8 mouse cellular contexts compared by ENCODE assay signal in the genomic region with DNA sequence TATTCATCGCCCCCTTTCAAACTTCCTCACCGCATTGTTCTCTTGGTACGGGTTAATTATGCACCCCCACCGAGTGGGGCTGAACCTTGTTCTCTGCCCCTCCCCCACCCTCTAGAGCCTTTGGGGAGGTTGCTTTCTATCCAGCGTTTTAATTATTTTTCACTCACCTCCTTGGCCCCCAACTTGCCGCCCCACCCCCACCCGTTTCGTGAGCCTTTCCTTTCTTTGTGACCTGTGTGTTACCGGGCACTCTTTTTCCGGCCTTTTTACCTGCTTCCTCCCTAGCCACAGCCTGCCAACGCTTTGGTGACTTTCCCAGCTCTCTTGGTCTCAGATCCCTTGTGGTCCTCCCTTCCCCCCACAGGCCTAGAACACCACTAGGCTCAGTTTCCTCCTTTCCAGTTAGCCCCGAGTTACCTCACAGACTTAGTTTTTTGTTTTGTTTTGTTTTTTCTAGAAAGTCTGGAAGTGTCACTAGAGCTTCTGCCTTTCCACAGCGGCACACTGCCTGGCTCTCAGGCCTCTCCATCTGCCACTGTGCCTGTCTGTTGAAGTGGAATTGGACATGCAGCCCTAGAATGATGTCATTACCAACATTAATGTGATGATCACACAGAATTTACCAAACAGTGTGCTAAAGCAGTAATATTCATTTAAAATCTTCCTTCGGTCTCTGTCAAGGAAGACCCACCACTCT. TPM values are rescaled to one million over a fixed set of nuclear protein-coding genes. Genes with fewer than 3 reads are reported as not detected.
DNase-seq lines count a peak whose midpoint lies in the region; ATAC-seq and TF ChIP-seq lines count a peak whose summit lies in the region.

No protein-coding gene starts in this region.

- H3K4me3 ChIP-seq in gastrocnemius, adult 2 months: peak overlapping the region; percentile 88
- peak overlapping the region; percentile 79 for H3K4me3 ChIP-seq in forebrain, embryonic 11.5 days (ENCODE audit: low read depth, low read length)
- H3K4me3 ChIP-seq in midbrain, embryonic 13.5 days (replicated peaks): peak overlapping the region; percentile 76

- WGBS in forebrain, embryonic 11.5 days: 5% methylated on average over 14 of the region's 14 CpGs
- WGBS in midbrain, embryonic 13.5 days: 5% methylated on average over 14 of the region's 14 CpGs

- peak overlapping the region; percentile 91 for H3K9ac ChIP-seq in forebrain, embryonic 11.5 days (ENCODE audit: low read length)
- peak overlapping the region; percentile 82; the same call in 1 of the 2 replicates for H3K9ac ChIP-seq in midbrain, embryonic 13.5 days (replicated peaks)

- peak; percentile 19 for ATAC-seq in forebrain, embryonic 11.5 days (replicated peaks; ENCODE audit: low FRiP score)
- ATAC-seq in midbrain, embryonic 13.5 days: no peak

- no peaks in the 10 kb centered on the region for H3K9me3 ChIP-seq in forebrain, embryonic 11.5 days (ENCODE audit: control insufficient read depth, low read length)
- H3K9me3 ChIP-seq in midbrain, embryonic 13.5 days: no peaks in the 10 kb centered on the region

- peaks cover 3% of the 10 kb centered on the region; the same call in 1 of the 2 replicates for H3K36me3 ChIP-seq in forebrain, embryonic 11.5 days (ENCODE audit: control insufficient read depth, insufficient read depth, low read length)
- H3K36me3 ChIP-seq in midbrain, embryonic 13.5 days: no peaks in the 10 kb centered on the region

- DNase-seq in gastrocnemius, adult 2 months: no peak
- DNase-seq in gastrocnemius, postnatal 10 days: no peak
- DNase-seq in forebrain, embryonic 11.5 days (ENCODE audit: low spot score): peak; percentile 84
- DNase-seq in kidney, adult 9 months: peak; percentile 74
- no peak for DNase-seq in right cerebral cortex, postnatal 36 days (ENCODE audit: low spot score in 2 of 2)
- DNase-seq in layer of hippocampus, postnatal 36 days: no peak
- DNase-seq in ovary, postnatal 10 days (ENCODE audit: low spot score): no peak

- H3K27ac ChIP-seq in gastrocnemius, adult 2 months: peak overlapping the region; percentile 84
- H3K27ac ChIP-seq in forebrain, embryonic 11.5 days (ENCODE audit: low read depth, low read length): peak overlapping the region; percentile 92
- peak overlapping the region; percentile 79; the same call in 1 of the 2 replicates for H3K27ac ChIP-seq in midbrain, embryonic 13.5 days

- H3K4me2 ChIP-seq in forebrain, embryonic 11.5 days (ENCODE audit: low read depth, low read length, severe bottlenecking): peak overlapping the region; percentile 81
- H3K4me2 ChIP-seq in midbrain, embryonic 13.5 days (replicated peaks): peak overlapping the region; percentile 90

- intact Hi-C loops in gastrocnemius, adult 2 months (cut with DNase I): loop anchor here (2.0 to 5.0 kb wide), 2 partner anchors 46 to 105 kb away; no protein-coding TSS in a partner anchor

- H3K27me3 ChIP-seq in forebrain, embryonic 11.5 days (ENCODE audit: control insufficient read depth, insufficient read depth, low read length): no peaks in the 10 kb centered on the region
- H3K27me3 ChIP-seq in midbrain, embryonic 13.5 days: no peaks in the 10 kb centered on the region

- H3K4me1 ChIP-seq in forebrain, embryonic 11.5 days (replicated peaks; ENCODE audit: control insufficient read depth, insufficient read depth, low read length): peaks cover 24% of the 10 kb centered on the region
- H3K4me1 ChIP-seq in midbrain, embryonic 13.5 days (replicated peaks): peaks cover 63% of the 10 kb centered on the region

- TF ChIP-seq CTCF in gastrocnemius, adult 2 months (IDR thresholded peaks at IDR 0.05): no peak

RNA-seq across cellular contexts. Expression of a gene that starts 2.3 kb away (rescaled TPM):
- 1 to 10 TPM; 3.8 to 4.3 TPM for total RNA-seq in gastrocnemius, adult 2 months (2021)
- total RNA-seq in gastrocnemius, postnatal 10 days (2021): 10 to 100 TPM in 1 of 2 experiments, 1 to 10 TPM in 1; 9.9 to 19.5 TPM
- polyA plus RNA-seq in forebrain, embryonic 11.5 days (2014; fragmentation: Nextera tagmentation; extraction: Ambion mirVana): 136 and 137 TPM in 2 replicates
- polyA plus RNA-seq in midbrain, embryonic 13.5 days (2015; fragmentation: Nextera tagmentation; extraction: Ambion mirVana): 41.3 and 47.4 TPM in 2 replicates
- 10 to 100 TPM; 25.6 to 31.8 TPM for total RNA-seq in layer of hippocampus, postnatal 36 days (2021)

Comparison
In these comparisons a context has a peak if more than half of its experiments do, and no peak if none do; other contexts are left out.
1. DNase-seq: peak in forebrain, embryonic 11.5 days (single experiment) and kidney, adult 9 months (single experiment); none in gastrocnemius, adult 2 months (single experiment), gastrocnemius, postnatal 10 days (single experiment), right cerebral cortex, postnatal 36 days (0 of 2), layer of hippocampus, postnatal 36 days (0 of 2) and ovary, postnatal 10 days (single experiment).
2. Peak in every context shown above with its lines, with median percentiles within 50 percentile points of each other: H3K27ac ChIP-seq and H3K4me3 ChIP-seq.